Mouse (Mus musculus) adrenal gland, postnatal 14 days (tissue): ENCODE data around the gene Ddx59. TPM values are rescaled to one million over a fixed set of nuclear protein-coding genes. Genes with fewer than 3 reads are reported as not detected.

Source experiments
- DNase-seq: peaks from one replicate; pipeline ENCODE4 v3.0.0; 2021; ENCODE audit warnings: mixed read lengths
- total RNA-seq: library from RNA; stranded (reverse); gene quantifications from 2 replicates; pipeline ENCODE4 v1.2.3, GENCODE M21; 2021

Ddx59 gene
- total RNA-seq, 1 experiment from 2014 or later: 14.0 TPM

- no peak for DNase-seq
Observed at GRCm38 (mm10) chr1:136447338-136447737, 32.3 kb downstream of the Ddx59 start.

DNA sequence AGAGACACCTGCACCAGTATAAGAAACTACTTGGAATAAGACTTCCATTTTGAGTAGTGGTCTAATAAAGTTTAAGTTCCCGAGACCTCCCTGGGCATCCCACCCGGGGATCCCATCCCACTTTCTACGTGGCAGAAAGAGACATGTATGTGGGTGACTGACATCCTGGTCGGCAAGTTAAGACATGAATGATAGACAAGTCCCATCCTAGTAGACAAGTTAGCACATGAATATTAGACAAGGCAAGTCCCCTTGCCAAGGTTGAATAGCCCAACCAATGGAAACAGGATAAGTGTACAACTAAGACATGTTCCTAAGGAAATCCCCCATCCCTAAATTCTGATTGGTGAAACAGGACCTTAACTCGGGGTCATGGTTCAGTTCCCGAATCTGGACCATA, 34.5 kb downstream of the Ddx59 start:
- DNase-seq: no peak

DNA sequence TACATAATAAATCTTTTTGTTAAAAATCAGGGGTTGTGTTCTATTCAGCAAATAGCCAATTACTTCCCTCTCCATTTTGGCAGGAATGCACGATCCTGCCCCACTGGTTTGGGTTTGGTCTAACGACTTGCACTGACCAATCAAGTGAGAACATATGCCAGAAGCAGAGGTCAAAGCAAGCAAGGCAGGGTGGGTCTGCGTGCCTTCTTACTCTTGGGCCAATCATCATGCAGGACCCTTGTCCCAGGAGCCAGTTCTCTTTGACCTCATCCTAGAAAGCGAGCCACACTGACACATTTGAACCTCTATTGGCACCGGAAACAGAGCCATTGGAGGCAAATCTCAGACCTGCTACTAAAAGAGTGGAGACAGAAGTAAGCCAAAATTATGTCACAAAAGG, 35.1 kb downstream of the Ddx59 start:
- DNase-seq: no peak

GRCm38 (mm10) chr1:136452421-136452820, 37.4 kb downstream of the Ddx59 start:
- no peak for DNase-seq

DNA sequence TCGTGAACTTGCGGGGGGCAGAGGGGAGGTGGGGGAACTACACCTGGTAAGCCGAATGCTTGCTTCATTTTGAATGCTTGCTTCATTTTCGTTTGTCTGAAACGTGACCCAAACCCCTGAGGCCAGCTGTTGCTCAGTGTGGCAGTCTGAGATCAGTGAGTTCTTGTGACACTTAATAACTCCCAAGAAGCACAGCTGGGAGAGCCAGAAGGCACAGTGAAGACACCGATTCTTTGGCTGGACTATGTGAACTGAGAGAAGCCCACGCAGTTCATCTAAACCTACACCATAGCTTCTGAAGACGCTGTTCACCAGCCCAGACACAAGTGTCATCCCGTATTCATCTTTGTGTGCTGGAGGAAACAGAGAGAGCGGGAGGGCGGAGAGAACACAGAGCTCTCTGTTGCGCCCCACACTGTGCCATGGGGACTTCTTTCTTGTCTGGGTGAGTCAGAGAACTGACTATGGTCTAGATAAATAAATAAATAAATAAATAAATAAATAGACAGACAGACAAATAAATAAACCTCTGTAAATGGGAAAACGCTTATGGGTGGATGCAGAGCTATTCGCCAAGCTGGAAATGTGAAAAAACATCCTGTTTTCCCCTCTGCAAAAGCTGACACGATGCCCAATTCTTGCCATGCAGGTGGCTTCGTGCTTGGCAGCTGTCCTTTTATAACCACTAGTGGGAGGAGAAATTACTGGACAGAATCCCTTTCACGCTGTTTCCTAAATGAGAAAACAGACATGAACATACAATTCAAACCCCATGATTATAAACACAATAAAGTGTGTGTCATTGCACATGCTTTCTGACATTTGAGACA, 40.9 kb downstream of the Ddx59 start:
- no peak for DNase-seq

- no peak for DNase-seq
Observed at GRCm38 (mm10) chr1:136456741-136457140, 41.7 kb downstream of the Ddx59 start.

DNA sequence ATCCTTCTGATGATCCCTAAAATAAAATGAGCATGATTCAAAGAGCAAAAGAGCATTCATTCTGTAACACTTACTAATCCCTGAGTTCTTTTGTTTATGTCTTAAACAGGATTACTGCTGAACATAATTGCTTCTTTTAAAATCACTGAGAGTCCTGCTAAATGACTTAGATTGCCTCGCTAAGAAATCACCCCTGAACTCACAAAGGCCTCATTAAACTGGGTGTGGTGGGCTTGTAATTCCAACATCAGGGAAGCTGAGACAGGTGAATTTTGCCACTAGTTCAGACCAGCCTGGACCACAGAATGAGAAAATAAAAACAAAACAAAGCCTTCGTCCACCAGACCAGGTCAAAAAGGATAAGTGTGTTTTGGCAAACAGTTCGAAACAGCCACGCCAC, 42.3 kb downstream of the Ddx59 start:
- no peak for DNase-seq

DNA sequence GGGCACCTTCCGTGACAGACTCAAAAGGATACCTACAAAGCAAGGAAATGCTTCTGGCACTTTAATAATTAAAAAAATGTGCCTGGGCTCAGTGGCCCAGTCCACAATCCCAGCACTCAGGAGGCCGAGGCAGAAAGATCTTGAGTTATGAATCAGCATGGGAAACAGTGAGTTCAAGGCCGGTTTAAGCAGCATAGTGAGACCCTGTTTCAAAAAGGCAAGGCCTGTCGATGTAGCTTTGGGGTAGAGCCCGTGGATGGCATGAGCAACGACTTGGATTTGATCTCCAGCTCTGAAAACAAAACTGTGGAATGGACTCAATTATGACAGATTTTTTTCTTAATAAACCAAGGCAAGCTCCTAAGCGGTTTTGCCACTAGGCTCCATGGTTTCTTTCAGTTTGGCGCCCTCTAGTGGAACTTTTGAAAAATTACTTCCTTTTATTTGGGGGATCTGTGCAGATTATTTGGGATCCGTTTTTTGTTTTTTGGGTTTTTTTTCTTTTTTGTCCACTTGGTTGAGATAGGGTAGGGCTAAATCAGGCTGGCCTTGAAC, 43.7 kb downstream of the Ddx59 start:
- DNase-seq: peak; percentile 42

GRCm38 (mm10) chr1:136462443-136462842, 47.4 kb downstream of the Ddx59 start:
- no peak for DNase-seq

DNA sequence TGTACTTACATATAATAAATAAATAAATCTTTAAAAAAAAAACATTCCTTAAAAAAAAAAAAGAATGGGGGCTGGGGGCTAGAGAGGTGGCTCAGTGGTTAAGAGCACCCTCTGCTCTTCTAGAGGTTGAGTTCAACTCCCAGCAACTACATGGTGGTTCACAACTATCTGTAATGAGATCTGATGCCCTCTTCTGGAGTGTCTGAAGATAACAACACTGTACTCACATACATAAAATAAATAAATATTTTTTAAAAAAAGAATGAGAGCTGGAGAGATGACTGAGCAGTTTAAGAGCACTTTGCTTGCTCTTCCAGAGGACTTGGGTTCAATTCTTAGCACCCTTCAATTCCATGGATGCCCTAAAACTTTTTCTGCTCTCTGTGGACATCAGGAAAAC, 50.1 kb downstream of the Ddx59 start:
- DNase-seq: no peak

DNA sequence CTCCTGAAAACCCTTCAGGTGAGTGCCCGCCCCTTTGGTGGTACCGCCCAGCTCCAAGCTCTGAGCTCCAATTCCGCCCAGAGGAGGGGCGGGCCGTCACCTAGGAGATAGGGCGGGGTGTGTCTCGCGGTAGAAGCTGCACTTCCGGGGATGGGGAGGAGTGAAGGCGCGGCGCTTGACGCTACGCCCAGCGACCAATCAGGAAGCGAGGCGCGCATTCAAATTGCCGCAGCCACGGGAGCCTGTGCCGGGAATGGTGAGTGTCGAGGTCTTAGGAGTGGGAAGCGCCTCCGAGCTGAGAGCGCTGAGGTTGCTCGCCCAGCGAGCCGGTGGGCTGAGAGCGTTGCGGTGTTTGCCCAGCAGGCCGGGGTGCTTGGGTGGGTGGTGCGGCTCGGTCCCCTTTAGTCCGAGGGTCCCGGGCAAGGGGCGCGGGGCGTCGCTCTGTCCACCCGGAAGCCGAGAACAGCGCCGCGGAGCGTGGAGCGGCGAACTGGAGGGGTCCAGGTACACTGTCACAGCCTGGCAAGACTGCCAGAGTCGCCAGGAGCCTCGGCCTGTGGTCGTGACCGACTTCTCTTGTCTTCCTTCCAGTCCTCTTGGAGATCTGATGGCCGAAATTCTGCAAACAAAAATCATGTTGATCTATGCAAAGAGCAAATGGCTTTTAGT, 51.2 kb downstream of the Ddx59 start, which contains the start of gene Kif14:
Gene Kif14 (plus strand): TSS at position 201 of the 669 bp plus-strand sequence.
- DNase-seq: peak; percentile 98

GRCm38 (mm10) chr1:136469408-136469807, 54.3 kb downstream of the Ddx59 start:
- DNase-seq: peak; percentile 38

GRCm38 (mm10) chr1:136470471-136470870, 55.4 kb downstream of the Ddx59 start:
- DNase-seq: no peak

Other genes with a start within 250 kb of the Ddx59 start
- not detected in 2 replicates for gene Mroh3, start 202.4 kb upstream of the Ddx59 start, total RNA-seq
- gene Inava, start 181.0 kb upstream of the Ddx59 start, total RNA-seq: not detected in 2 replicates
- gene Gpr25, start 154.4 kb upstream of the Ddx59 start, total RNA-seq: 0.34 TPM in 1 of 2 replicates, not detected in the other
- 47.2 and 47.8 TPM in 2 replicates for gene Camsap2, start 69.2 kb upstream of the Ddx59 start, total RNA-seq
- 3.9 and 4.8 TPM in 2 replicates for gene Kif14, start 51.1 kb downstream of the Ddx59 start, total RNA-seq
- 16.3 and 16.9 TPM in 2 replicates for gene Zfp281, start 209.6 kb downstream of the Ddx59 start, total RNA-seq